Mouse (Mus musculus) lung, adult 2 months (tissue): ENCODE measurements at regions not wholly inside any gene's neighbourhood (a gene's known extent, or its start where the extent isn't known, plus 50 kb on each side); places are given as distances from the start of the nearest gene placed in this dataset.

Source experiments
- CTCF ChIP-seq: fragments of 200-500 bp; IDR thresholded peaks from 2 replicates; pipeline ENCODE4 v1.5.1; 2011; ENCODE audit warnings: mild to moderate bottlenecking, low read length, control low read depth; ENCODE audit not compliant: insufficient read depth
- POLR2A ChIP-seq: fragments of 200-500 bp; IDR thresholded peaks from 2 replicates; pipeline ENCODE4 v1.6.1; 2011; ENCODE audit warnings: low read depth, mild to moderate bottlenecking, control low read depth, low read length, borderline replicate concordance; ENCODE audit errors: extremely low read depth

DNA sequence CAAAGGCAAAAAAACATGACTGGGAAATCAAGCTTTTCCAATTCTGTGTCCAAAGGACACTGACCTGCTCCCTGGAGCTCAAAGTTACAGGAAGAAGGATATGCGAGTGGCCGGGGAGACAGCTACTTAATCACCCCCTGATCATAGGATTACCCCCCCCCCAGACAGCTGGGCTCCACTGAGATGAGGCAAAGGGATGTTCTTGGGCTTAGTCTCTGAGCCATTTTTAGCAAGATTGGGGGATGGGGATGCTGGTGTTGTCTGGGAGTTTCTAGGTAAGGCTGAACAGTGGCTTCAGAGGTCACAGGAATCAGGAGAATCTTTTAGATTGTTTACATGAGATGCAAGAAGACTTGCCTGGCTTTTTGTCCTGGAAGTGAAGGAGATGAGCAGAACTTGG, 597.6 kb downstream of the Tbc1d22a start:
- TF ChIP-seq POLR2A: no peak
- TF ChIP-seq CTCF: no peak
